Comparison of ENCODE assay signal across 8 mouse cellular contexts in the genomic region with DNA sequence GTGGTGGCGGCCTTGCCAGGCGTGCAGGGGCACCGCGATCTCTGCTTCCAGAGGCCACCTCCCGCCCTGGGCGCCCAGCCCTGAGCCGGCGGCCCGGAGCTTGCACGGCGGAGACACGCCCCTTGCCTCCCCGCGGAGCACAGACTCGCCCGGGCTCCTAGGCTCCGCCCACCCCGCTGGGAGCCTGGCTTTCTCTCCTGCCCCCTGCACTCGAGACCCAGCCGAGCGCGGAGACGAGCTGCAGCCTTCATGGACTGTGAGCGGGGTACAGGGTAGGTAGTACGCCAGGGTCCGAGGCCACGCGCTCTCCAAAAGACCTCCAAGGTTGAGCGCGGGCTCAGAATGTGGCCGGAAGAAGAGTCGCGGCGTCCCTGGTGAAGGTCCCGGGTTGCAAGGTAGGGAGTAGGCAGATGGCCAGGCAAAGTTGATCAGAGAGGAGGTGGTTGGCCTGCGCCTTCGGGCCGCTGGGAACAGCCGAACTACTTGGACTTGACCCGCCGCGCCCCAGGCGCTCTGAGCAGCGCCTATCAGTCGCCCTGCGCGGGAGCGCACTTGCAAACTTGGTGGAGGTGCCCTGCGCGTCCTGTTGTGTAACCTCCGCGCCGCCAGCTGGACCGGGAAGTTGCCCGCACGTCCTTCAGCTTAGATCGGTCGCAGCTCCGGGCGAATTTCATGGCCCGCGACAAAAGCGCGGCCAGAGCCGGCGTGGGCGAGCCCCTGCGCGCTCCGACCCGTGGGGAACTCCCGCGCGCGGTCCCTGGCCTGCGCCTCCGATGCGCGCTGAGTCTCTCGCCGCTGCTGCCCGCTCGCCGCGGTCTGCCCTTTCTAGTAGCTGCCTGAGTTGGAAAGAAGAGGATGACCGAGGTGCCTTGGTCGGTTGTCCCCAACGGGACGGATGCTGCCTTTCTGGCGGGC. TPM values are rescaled to one million over a fixed set of nuclear protein-coding genes. Genes with fewer than 3 reads are reported as not detected.
A peak's percentile ranks its signal among the peaks of the same experiment; 100 is the strongest.
DNase-seq lines count a peak whose midpoint lies in the region; ATAC-seq and TF ChIP-seq lines count a peak whose summit lies in the region.

Gene P2ry1, plus strand, starts transcription at position 209 of the 915 bp plus-strand sequence.

- peak within 1 kb of the TSS; percentile 29 for H3ac ChIP-seq in myocyte (ENCODE audit: control insufficient read depth, insufficient read length)

- TF ChIP-seq POLR2A in myocyte (IDR thresholded peaks at IDR 0.05; ENCODE audit: insufficient read length, low read depth) = peak; percentile 19

- WGBS in heart, embryonic 13.5 days = under 1% methylated on average over 90 of the region's 90 CpGs
- under 1% methylated on average over 90 of the region's 90 CpGs for WGBS in kidney, postnatal 0 days
- 1% methylated on average over 90 of the region's 90 CpGs for WGBS in liver, embryonic 12.5 days (ENCODE audit: insufficient replicate concordance)

- peak; percentile 62 for DNase-seq in CD4-positive, CD25-positive, alpha-beta regulatory T cell, adult 2 months (ENCODE audit: low read depth, low spot score)
- DNase-seq in c-Kit-negative CD71-positive TER-119-positive erythroid progenitor cells, embryonic 14.5 days (ENCODE audit: low read depth, low spot score) = peak; percentile 66
- DNase-seq in kidney, postnatal 0 days (ENCODE audit: low spot score) = peak; percentile 79
- peak; percentile 89 to 94 for DNase-seq in spleen, postnatal 4 days (ENCODE audit: low spot score in 2 of 2)

- peak within 1 kb of the TSS; percentile 65 for H3K27ac ChIP-seq in heart, embryonic 13.5 days (replicated peaks)
- no peak within 1 kb of the TSS for H3K27ac ChIP-seq in kidney, postnatal 0 days
- H3K27ac ChIP-seq in liver, embryonic 12.5 days = peak within 1 kb of the TSS; percentile 65

- H3K4me2 ChIP-seq in heart, embryonic 13.5 days = peak within 1 kb of the TSS; percentile 99
- H3K4me2 ChIP-seq in kidney, postnatal 0 days (ENCODE audit: low read length) = peak within 1 kb of the TSS; percentile 81
- peak within 1 kb of the TSS; percentile 96 for H3K4me2 ChIP-seq in liver, embryonic 12.5 days
- H3K4me2 ChIP-seq in myocyte (ENCODE audit: low read depth) = peak within 1 kb of the TSS; percentile 77

- peak within 1 kb of the TSS; percentile 75 for H3K9ac ChIP-seq in heart, embryonic 13.5 days
- H3K9ac ChIP-seq in kidney, postnatal 0 days (ENCODE audit: low read depth, low read length) = peak within 1 kb of the TSS; percentile 49; the same call in 1 of the 2 replicates
- H3K9ac ChIP-seq in liver, embryonic 12.5 days = peak within 1 kb of the TSS; percentile 75

- 0 out of 2 replicates have a peak, but pooled peaks cover 6% of the 10 kb centered on the region for H3K36me3 ChIP-seq in heart, embryonic 13.5 days
- H3K36me3 ChIP-seq in kidney, postnatal 0 days (ENCODE audit: insufficient read depth, low read length) = no peaks in the 10 kb centered on the region
- no peaks in the 10 kb centered on the region for H3K36me3 ChIP-seq in liver, embryonic 12.5 days
- H3K36me3 ChIP-seq in myocyte (ENCODE audit: control insufficient read depth, insufficient read depth) = no peaks in the 10 kb centered on the region

- TF ChIP-seq CTCF in kidney, postnatal 0 days (IDR thresholded peaks at IDR 0.05; ENCODE audit: low read depth) = no peak

- peak; percentile 92 for ATAC-seq in erythroid progenitor cell, adult 5-6 weeks (replicated peaks; ENCODE audit: low FRiP score, poor library complexity, severe bottlenecking)
- peak; percentile 93 for ATAC-seq in heart, embryonic 13.5 days (ENCODE audit: extremely low read depth, insufficient number of reproducible peaks, low FRiP score, low TSS enrichment)
- ATAC-seq in kidney, postnatal 0 days (replicated peaks; ENCODE audit: low FRiP score, low read depth) = peak; percentile 97
- peak; percentile 99 for ATAC-seq in liver, embryonic 12.5 days

- peak within 1 kb of the TSS; percentile 71 for H3K4me3 ChIP-seq in heart, embryonic 13.5 days
- peak within 1 kb of the TSS; percentile 53 for H3K4me3 ChIP-seq in kidney, postnatal 0 days (replicated peaks; ENCODE audit: low read depth, low read length)
- H3K4me3 ChIP-seq in liver, embryonic 12.5 days = peak within 1 kb of the TSS; percentile 75
- peak within 1 kb of the TSS; percentile 17 for H3K4me3 ChIP-seq in myocyte

- H3K79me2 ChIP-seq in myocyte (ENCODE audit: control insufficient read depth, insufficient read depth) = no peaks in the 10 kb centered on the region

- H3K4me1 ChIP-seq in heart, embryonic 13.5 days = peaks cover 16% of the 10 kb centered on the region
- no peaks in the 10 kb centered on the region; the same call in 1 of the 2 replicates for H3K4me1 ChIP-seq in kidney, postnatal 0 days (replicated peaks; ENCODE audit: insufficient read depth, low read length)
- peaks cover 35% of the 10 kb centered on the region for H3K4me1 ChIP-seq in liver, embryonic 12.5 days

- peaks cover 8% of the 10 kb centered on the region; the same call in 1 of the 2 replicates for H3K27me3 ChIP-seq in heart, embryonic 13.5 days (replicated peaks)
- H3K27me3 ChIP-seq in kidney, postnatal 0 days (ENCODE audit: insufficient read depth, low read length) = no peaks in the 10 kb centered on the region
- peaks cover 21% of the 10 kb centered on the region for H3K27me3 ChIP-seq in liver, embryonic 12.5 days (replicated peaks)
- H3K27me3 ChIP-seq in myocyte (ENCODE audit: control insufficient read depth, insufficient read depth, insufficient read length) = peaks cover 24% of the 10 kb centered on the region

- no peaks in the 10 kb centered on the region for H3K9me3 ChIP-seq in heart, embryonic 13.5 days
- no peaks in the 10 kb centered on the region for H3K9me3 ChIP-seq in kidney, postnatal 0 days (replicated peaks; ENCODE audit: low read length)
- H3K9me3 ChIP-seq in liver, embryonic 12.5 days (replicated peaks) = no peaks in the 10 kb centered on the region

TF ChIP-seq in myocyte, 11 proteins besides CTCF, POLR2A, EP300 and RAD21:
- no peak for TF ChIP-seq CEBPB (IDR thresholded peaks at IDR 0.05; ENCODE audit: insufficient read depth, poor library complexity, severe bottlenecking)
- no peak for TF ChIP-seq E2F4 (IDR thresholded peaks at IDR 0.05; ENCODE audit: insufficient read depth)
- no peak for TF ChIP-seq TCF12 (IDR thresholded peaks at IDR 0.05; ENCODE audit: insufficient read depth, poor library complexity, severe bottlenecking)
- no peak for TF ChIP-seq REST (IDR thresholded peaks at IDR 0.05; ENCODE audit: insufficient read depth, insufficient read length)
- TF ChIP-seq SRF (IDR thresholded peaks at IDR 0.05; ENCODE audit: control insufficient read depth, insufficient read length, low read depth) = no peak
- no peak for TF ChIP-seq POLR2AphosphoS2 (IDR thresholded peaks at IDR 0.05; ENCODE audit: insufficient read length, low read depth)
- no peak for TF ChIP-seq USF1 (IDR thresholded peaks at IDR 0.05; ENCODE audit: low read depth)
- TF ChIP-seq TCF3 (IDR thresholded peaks at IDR 0.05; ENCODE audit: insufficient read length, low read depth) = no peak
- no peak for TF ChIP-seq MYOG (IDR thresholded peaks at IDR 0.05; ENCODE audit: control insufficient read depth in 1 of 3, insufficient read depth in 1 of 3, insufficient read length in 2 of 3, low read depth in 2 of 3)
- no peak for TF ChIP-seq MYOD1 (IDR thresholded peaks at IDR 0.05; ENCODE audit: control insufficient read depth in 1 of 3, insufficient read length in 2 of 3, low read depth in 2 of 3)
- no peak for TF ChIP-seq MAX (IDR thresholded peaks at IDR 0.05; ENCODE audit: low read depth)

RNA-seq across cellular contexts. Expression of gene P2ry1, which starts in this region (rescaled TPM):
- 4.7 and 13.0 TPM in 2 replicates for total RNA-seq in erythroid progenitor cell, adult 5-6 weeks (2015; ENCODE audit: low replicate concordance)
- 8.2 and 11.2 TPM in 2 replicates for total RNA-seq in erythroid progenitor cell, adult 5-6 weeks (2017; ENCODE audit: low replicate concordance)
- polyA plus RNA-seq in heart, embryonic 13.5 days (2015; fragmentation: Nextera tagmentation; extraction: Ambion mirVana) = 5.5 and 6.4 TPM in 2 replicates
- 1.1 and 2.0 TPM in 2 replicates for polyA plus RNA-seq in kidney, postnatal 0 days (2015; fragmentation: Nextera tagmentation; extraction: Ambion mirVana)
- 11.4 and 13.3 TPM in 2 replicates for polyA plus RNA-seq in liver, embryonic 12.5 days (2016; fragmentation: Nextera tagmentation; extraction: Ambion mirVana)
- polyA plus RNA-seq in myocyte (2012; fragmentation: generic; extraction: Trizol) = 0.20 TPM

Comparison
In these comparisons a context has a peak if more than half of its experiments do, and no peak if none do; other contexts are left out.
1. H3K4me3 ChIP-seq: peak in every context shown above with its lines; median percentile 75 in liver, embryonic 12.5 days; 71 in heart, embryonic 13.5 days; 53 in kidney, postnatal 0 days; 17 in myocyte.